Mouse (Mus musculus): ENCODE data around the gene Gm14214. TPM values are rescaled to one million over a fixed set of nuclear protein-coding genes. Genes with fewer than 3 reads are reported as not detected.

Gene Gm14214
- total and polyA plus RNA-seq, 3 experiments = not detected

DNA sequence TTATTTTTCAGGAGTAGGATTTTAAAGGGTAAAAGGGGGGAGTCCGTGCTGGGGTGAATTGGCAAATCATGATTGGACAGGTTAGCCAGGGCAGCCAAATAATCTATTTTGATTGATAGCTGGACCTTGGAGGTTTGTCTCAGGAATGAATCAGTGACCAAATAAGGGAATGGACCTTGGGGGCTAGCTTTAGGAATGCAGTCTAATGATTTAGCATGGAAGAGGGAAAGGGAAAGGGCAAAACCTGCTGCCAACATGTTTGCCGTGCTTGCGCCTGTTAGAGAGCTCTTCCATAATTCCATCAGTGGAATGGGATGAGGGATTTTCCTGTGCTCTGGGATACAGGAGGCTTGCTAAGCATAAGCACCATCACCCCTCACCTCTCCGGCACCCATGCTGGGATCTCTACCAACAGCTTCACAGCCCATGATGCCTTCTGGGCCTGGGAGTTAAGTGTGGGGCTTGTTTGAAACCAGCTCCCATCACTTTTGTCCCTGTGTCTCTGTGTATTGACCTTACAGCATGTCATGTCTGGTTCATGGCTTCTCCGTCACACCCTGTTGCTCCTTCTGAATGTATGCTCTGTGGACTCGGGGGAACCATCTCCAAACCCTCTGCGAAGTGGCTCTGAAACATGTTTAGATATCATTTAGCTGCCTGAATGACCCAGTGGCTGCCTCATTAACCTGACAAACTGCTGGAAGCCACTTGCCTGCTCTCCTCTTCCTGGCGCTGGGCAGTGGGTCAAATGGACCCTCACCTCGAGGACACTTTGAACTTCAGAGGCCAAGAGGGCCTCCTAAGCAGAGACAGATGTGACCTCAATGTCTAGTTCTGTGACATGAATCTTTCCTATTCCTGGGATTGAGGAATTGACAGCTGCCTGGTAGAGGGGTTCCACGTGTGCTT is 26.7 kb downstream of the Gm14214 start:
- peaks cover 51% of the 10 kb centered on the region for H3K27me3 ChIP-seq (ENCODE audit: insufficient read depth, low read length)
- no peak overlapping the region for H3K4me3 ChIP-seq (ENCODE audit: low read depth, low read length)
- TF ChIP-seq GATA1 (IDR thresholded peaks at IDR 0.05; ENCODE audit: borderline replicate concordance, low read length) = no peak
- TF ChIP-seq POLR2AphosphoS5 (IDR thresholded peaks at IDR 0.05; ENCODE audit: insufficient replicate concordance, low read depth, low read length) = no peak
- ATAC-seq (ENCODE audit: extremely low read depth, insufficient number of reproducible peaks, low FRiP score, poor library complexity, severe bottlenecking) (no peak), DNase-seq (ENCODE audit: low spot score) (no peak)
- no peaks in the 10 kb centered on the region for H3K4me1 ChIP-seq (ENCODE audit: insufficient read depth, low read depth, low read length)
- no peaks in the 10 kb centered on the region for H3K36me3 ChIP-seq (replicated peaks)
- no peaks in the 10 kb centered on the region; the same call in 1 of the 2 replicates for H3K9me3 ChIP-seq (replicated peaks)

GRCm38 (mm10) chr2:154738621-154739020 is 31.2 kb downstream of the Gm14214 start:
- TF ChIP-seq GATA1 (IDR thresholded peaks at IDR 0.05; ENCODE audit: borderline replicate concordance, low read length) (no peak), POLR2AphosphoS5 (IDR thresholded peaks at IDR 0.05; ENCODE audit: insufficient replicate concordance, low read depth, low read length) (no peak), GATA2 (IDR thresholded peaks at IDR 0.05; ENCODE audit: borderline replicate concordance, low read depth, low read length) (no peak), CTCF (IDR thresholded peaks at IDR 0.05; ENCODE audit: low read depth, low read length) (no peak), TAL1 (conservative IDR thresholded peaks at IDR 0.05; ENCODE audit: low read depth, low read length) (no peak)
- H3K27me3 ChIP-seq (ENCODE audit: insufficient read depth, low read length) = peaks cover 47% of the 10 kb centered on the region
- no peaks in the 10 kb centered on the region for H3K36me3 ChIP-seq (replicated peaks)
- H3K9me3 ChIP-seq (replicated peaks) = no peaks in the 10 kb centered on the region
- DNase-seq (ENCODE audit: low spot score) = no peak
- no peak overlapping the region for H3K4me3 ChIP-seq (ENCODE audit: low read depth, low read length)
- H3K4me1 ChIP-seq (ENCODE audit: insufficient read depth, low read depth, low read length) = peaks cover 3% of the 10 kb centered on the region; the same call in 1 of the 2 replicates
- no peak for ATAC-seq (ENCODE audit: extremely low read depth, insufficient number of reproducible peaks, low FRiP score, poor library complexity, severe bottlenecking)

GRCm38 (mm10) chr2:154735986-154736385 is 33.8 kb downstream of the Gm14214 start:
- H3K4me3 ChIP-seq (ENCODE audit: low read depth, low read length) = no peak overlapping the region
- H3K36me3 ChIP-seq (replicated peaks) = no peaks in the 10 kb centered on the region
- peaks cover 36% of the 10 kb centered on the region for H3K27me3 ChIP-seq (ENCODE audit: insufficient read depth, low read length)
- TF ChIP-seq GATA2 (IDR thresholded peaks at IDR 0.05; ENCODE audit: borderline replicate concordance, low read depth, low read length) = no peak
- no peak for TF ChIP-seq TAL1 (conservative IDR thresholded peaks at IDR 0.05; ENCODE audit: low read depth, low read length)
- TF ChIP-seq GATA1 (IDR thresholded peaks at IDR 0.05; ENCODE audit: borderline replicate concordance, low read length) = no peak
- no peak for TF ChIP-seq CTCF (IDR thresholded peaks at IDR 0.05; ENCODE audit: low read depth, low read length)
- no peak for TF ChIP-seq POLR2AphosphoS5 (IDR thresholded peaks at IDR 0.05; ENCODE audit: insufficient replicate concordance, low read depth, low read length)
- peaks cover 3% of the 10 kb centered on the region; the same call in 1 of the 2 replicates for H3K4me1 ChIP-seq (ENCODE audit: insufficient read depth, low read depth, low read length)
- ATAC-seq (ENCODE audit: extremely low read depth, insufficient number of reproducible peaks, low FRiP score, poor library complexity, severe bottlenecking) (no peak), DNase-seq (ENCODE audit: low spot score) (no peak)
- no peaks in the 10 kb centered on the region for H3K9me3 ChIP-seq (replicated peaks)

DNA sequence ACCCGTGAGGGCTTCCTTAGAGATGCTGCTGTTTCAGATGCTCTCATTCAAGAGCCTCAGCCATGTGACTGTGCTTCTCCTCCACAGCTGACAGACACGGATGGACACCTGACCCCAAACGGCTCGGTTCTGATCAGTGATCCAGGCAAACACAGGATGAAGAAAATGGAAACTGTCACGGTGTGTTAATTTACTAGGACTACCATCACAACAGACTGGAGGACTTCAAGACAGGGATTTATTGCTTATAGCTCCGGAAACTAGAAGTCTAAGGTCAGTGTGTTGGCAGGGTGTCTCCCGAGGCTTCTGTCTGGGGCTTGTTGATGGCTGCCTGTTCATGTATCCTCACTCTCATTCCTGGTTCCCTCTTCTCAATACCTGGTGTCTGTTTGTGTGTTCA is 34.4 kb downstream of the Gm14214 start:
- TF ChIP-seq GATA1 (IDR thresholded peaks at IDR 0.05; ENCODE audit: borderline replicate concordance, low read length) = no peak
- TF ChIP-seq GATA2 (IDR thresholded peaks at IDR 0.05; ENCODE audit: borderline replicate concordance, low read depth, low read length) = no peak
- no peak for TF ChIP-seq CTCF (IDR thresholded peaks at IDR 0.05; ENCODE audit: low read depth, low read length)
- TF ChIP-seq TAL1 (conservative IDR thresholded peaks at IDR 0.05; ENCODE audit: low read depth, low read length) = no peak
- no peak for TF ChIP-seq POLR2AphosphoS5 (IDR thresholded peaks at IDR 0.05; ENCODE audit: insufficient replicate concordance, low read depth, low read length)
- no peak for ATAC-seq (ENCODE audit: extremely low read depth, insufficient number of reproducible peaks, low FRiP score, poor library complexity, severe bottlenecking)
- Histone ChIP-seq H3K36me3 (replicated peaks) (no peaks in the 10 kb centered on the region), H3K27me3 (ENCODE audit: insufficient read depth, low read length) (peaks cover 37% of the 10 kb centered on the region), H3K9me3 (replicated peaks) (no peaks in the 10 kb centered on the region), H3K4me3 (ENCODE audit: low read depth, low read length) (no peak overlapping the region), H3K4me1 (ENCODE audit: insufficient read depth, low read depth, low read length) (peaks cover 3% of the 10 kb centered on the region; the same call in 1 of the 2 replicates)
- DNase-seq (ENCODE audit: low spot score) = no peak

DNA sequence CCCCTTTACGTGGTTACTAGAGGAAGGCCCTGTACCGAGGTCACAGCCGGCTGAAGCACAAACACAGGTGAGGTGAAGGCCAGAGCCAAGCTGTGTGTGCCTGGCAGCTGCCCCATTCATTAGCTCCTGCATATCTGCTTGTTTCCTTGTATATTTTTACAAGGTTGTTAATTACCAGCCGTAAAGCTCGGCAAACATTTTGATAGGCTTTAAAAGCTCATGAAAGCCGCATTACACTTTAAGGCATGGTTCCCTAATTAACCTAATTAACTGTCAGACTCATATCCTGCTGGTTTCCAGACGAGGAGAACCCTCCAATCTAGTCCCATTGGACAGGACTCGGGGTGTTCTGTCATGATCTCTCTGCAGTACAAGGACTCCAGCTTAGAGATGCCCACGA is 34.9 kb downstream of the Gm14214 start:
- no peak for DNase-seq (ENCODE audit: low spot score)
- Histone ChIP-seq H3K4me1 (ENCODE audit: insufficient read depth, low read depth, low read length) (peaks cover 3% of the 10 kb centered on the region; the same call in 1 of the 2 replicates), H3K9me3 (replicated peaks) (no peaks in the 10 kb centered on the region), H3K4me3 (ENCODE audit: low read depth, low read length) (no peak overlapping the region), H3K36me3 (replicated peaks) (no peaks in the 10 kb centered on the region), H3K27me3 (ENCODE audit: insufficient read depth, low read length) (peaks cover 38% of the 10 kb centered on the region)
- no peak for TF ChIP-seq CTCF (IDR thresholded peaks at IDR 0.05; ENCODE audit: low read depth, low read length)
- TF ChIP-seq POLR2AphosphoS5 (IDR thresholded peaks at IDR 0.05; ENCODE audit: insufficient replicate concordance, low read depth, low read length) = no peak
- no peak for ATAC-seq (ENCODE audit: extremely low read depth, insufficient number of reproducible peaks, low FRiP score, poor library complexity, severe bottlenecking)

DNA sequence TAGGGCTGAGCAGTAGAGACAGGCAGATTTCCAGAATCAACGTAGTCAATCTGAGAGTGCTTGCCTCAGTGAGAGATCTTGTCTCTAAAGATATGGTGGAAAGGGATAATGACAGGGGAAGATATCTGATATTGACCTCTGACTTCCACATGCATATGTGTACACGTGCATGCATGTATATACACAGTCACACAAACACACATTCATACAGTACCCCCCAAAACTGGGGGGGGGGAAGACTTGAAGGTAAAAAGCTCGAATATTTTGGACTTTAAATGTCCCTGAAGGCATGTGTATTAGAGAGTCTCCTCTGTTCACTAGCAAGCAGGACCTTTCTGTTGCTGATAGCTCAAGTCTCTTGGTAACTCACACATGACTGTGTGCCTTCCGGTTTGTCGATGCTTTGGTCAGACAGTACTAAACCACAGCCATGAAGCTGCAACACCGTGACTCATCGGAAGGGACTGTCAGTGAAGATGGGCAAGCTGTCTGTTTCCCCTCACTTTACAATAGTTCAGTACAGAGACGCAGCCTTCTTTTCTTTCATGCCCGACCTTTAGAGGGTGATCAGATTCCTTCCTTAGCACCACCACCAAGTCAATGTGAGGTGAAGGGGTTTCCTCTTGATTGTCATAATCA is 37.2 kb downstream of the Gm14214 start:
- no peaks in the 10 kb centered on the region for H3K9me3 ChIP-seq (replicated peaks)
- ATAC-seq (ENCODE audit: extremely low read depth, insufficient number of reproducible peaks, low FRiP score, poor library complexity, severe bottlenecking) (no peak), DNase-seq (ENCODE audit: low spot score) (no peak)
- peaks cover 3% of the 10 kb centered on the region; the same call in 1 of the 2 replicates for H3K4me1 ChIP-seq (ENCODE audit: insufficient read depth, low read depth, low read length)
- H3K4me3 ChIP-seq (ENCODE audit: low read depth, low read length) = no peak overlapping the region
- H3K27me3 ChIP-seq (ENCODE audit: insufficient read depth, low read length) = peaks cover 35% of the 10 kb centered on the region
- TF ChIP-seq CTCF (IDR thresholded peaks at IDR 0.05; ENCODE audit: low read depth, low read length) (no peak), GATA1 (IDR thresholded peaks at IDR 0.05; ENCODE audit: borderline replicate concordance, low read length) (no peak), TAL1 (conservative IDR thresholded peaks at IDR 0.05; ENCODE audit: low read depth, low read length) (no peak), POLR2AphosphoS5 (IDR thresholded peaks at IDR 0.05; ENCODE audit: insufficient replicate concordance, low read depth, low read length) (no peak), GATA2 (IDR thresholded peaks at IDR 0.05; ENCODE audit: borderline replicate concordance, low read depth, low read length) (no peak)
- H3K36me3 ChIP-seq (replicated peaks) = no peaks in the 10 kb centered on the region

Data from G1E (cell line).